Mouse (Mus musculus): Measurements from ENCODE around the gene Sln.

GRCm38 (mm10) chr9:53813418-53813817 is 36.5 kb upstream of the Sln start:
- TF ChIP-seq CTCF (IDR thresholded peaks at IDR 0.05) = no peak
- TF ChIP-seq EP300 (IDR thresholded peaks at IDR 0.05) = no peak

Measured in lung, postnatal 0 days (tissue).